Mouse (Mus musculus) liver, adult 2 months (tissue): ENCODE measurements at regions not wholly inside any gene's neighbourhood (a gene's known extent, or its start where the extent isn't known, plus 50 kb on each side); places are given as distances from the start of the nearest gene placed in this dataset.

Experiments
- DNase-seq: peaks from one replicate; pipeline ENCODE4 v3.0.0-alpha.2; 2011; ENCODE audit warnings: low read depth, low spot score; ENCODE audit errors: extremely low read depth
- H3K27ac ChIP-seq: fragments of 200-500 bp; replicated peaks from 2 replicates; pipeline ENCODE4 v1.5.1; 2012; ENCODE audit warnings: low read depth, mild to moderate bottlenecking, control low read depth, inconsistent platforms, low read length; ENCODE audit not compliant: insufficient read depth
- H3K27me3 ChIP-seq: fragments of 200-500 bp; 2 replicates; pipeline ENCODE4 v1.6.1; 2012; ENCODE audit warnings: mild to moderate bottlenecking, moderate library complexity, low read length, inconsistent platforms; ENCODE audit not compliant: control insufficient read depth, insufficient read depth
- H3K36me3 ChIP-seq: fragments of 200-500 bp; 2 replicates; pipeline ENCODE4 v1.6.1; 2012; ENCODE audit warnings: low read length, inconsistent platforms; ENCODE audit not compliant: control insufficient read depth, insufficient read depth
- H3K4me1 ChIP-seq: fragments of 200-500 bp; 2 replicates; pipeline ENCODE4 v1.6.1; 2011; ENCODE audit warnings: low read length; ENCODE audit not compliant: control insufficient read depth, insufficient read depth
- H3K4me3 ChIP-seq: fragments of 200-500 bp; 2 replicates; pipeline ENCODE4 v1.5.1; 2011; ENCODE audit warnings: low read depth, mild to moderate bottlenecking, control low read depth, low read length, moderate library complexity; ENCODE audit not compliant: insufficient read depth
- H3K79me2 ChIP-seq: fragments of 200-500 bp; 2 replicates; pipeline ENCODE4 v1.6.1; 2012; ENCODE audit warnings: inconsistent platforms, mild to moderate bottlenecking, low read length, moderate library complexity; ENCODE audit not compliant: control insufficient read depth, insufficient read depth
- H3K9ac ChIP-seq: fragments of 200-500 bp; 2 replicates; pipeline ENCODE4 v1.6.1; 2012; ENCODE audit warnings: low read depth, mild to moderate bottlenecking, control low read depth, inconsistent platforms, low read length
- CTCF ChIP-seq: fragments of 200-500 bp; IDR thresholded peaks from 2 replicates; pipeline ENCODE4 v1.5.1; 2011; ENCODE audit warnings: low read depth, low read length, control low read depth
- POLR2A ChIP-seq: fragments of 200-500 bp; IDR thresholded peaks from 2 replicates; pipeline ENCODE4 v1.6.1; 2011; ENCODE audit warnings: low read length, control low read depth; ENCODE audit not compliant: insufficient read depth; ENCODE audit errors: extremely low read depth
- WGBS: fragments of 180-500 bp; shearing (Covaris S2); methylation state at CpG from one replicate; pipeline ENCODE4 v1.1.7; 2018; 5-methylcytosine and 5-hydroxymethylcytosine counted together

GRCm38 (mm10) chr6:24262578-24262977 lies 94.7 kb upstream of the Slc13a1 start:
- 25% methylated on average over 5 of the region's 5 CpGs for WGBS
- Histone ChIP-seq H3K9ac (no peak overlapping the region), H3K36me3 (no peaks in the 10 kb centered on the region), H3K4me1 (peaks cover 7% of the 10 kb centered on the region), H3K4me3 (no peak overlapping the region), H3K79me2 (no peaks in the 10 kb centered on the region), H3K27me3 (no peaks in the 10 kb centered on the region), H3K27ac (no peak overlapping the region)
- TF ChIP-seq POLR2A, result no peak
- no peak for TF ChIP-seq CTCF
- peak; percentile 99 for DNase-seq

- Histone ChIP-seq H3K9ac (no peak overlapping the region), H3K4me1 (no peaks in the 10 kb centered on the region), H3K79me2 (no peaks in the 10 kb centered on the region), H3K27ac (no peak overlapping the region), H3K36me3 (no peaks in the 10 kb centered on the region), H3K4me3 (no peak overlapping the region), H3K27me3 (no peaks in the 10 kb centered on the region)
- peak; percentile 3 for DNase-seq
- no peak for TF ChIP-seq POLR2A
- TF ChIP-seq CTCF, result no peak
- 85% methylated on average over 1 of the region's 1 CpGs for WGBS
Measured at GRCm38 (mm10) chr6:24245591-24245990, 77.7 kb upstream of the Slc13a1 start.

- Histone ChIP-seq H3K9ac (no peak overlapping the region), H3K27me3 (no peaks in the 10 kb centered on the region), H3K4me1 (no peaks in the 10 kb centered on the region), H3K79me2 (no peaks in the 10 kb centered on the region), H3K27ac (no peak overlapping the region), H3K4me3 (no peak overlapping the region), H3K36me3 (no peaks in the 10 kb centered on the region)
- DNase-seq, result no peak
- TF ChIP-seq CTCF, result no peak
- no peak for TF ChIP-seq POLR2A
- WGBS, result 56% methylated on average over 1 of the region's 1 CpGs
Measured at GRCm38 (mm10) chr6:24238541-24238940, 70.6 kb upstream of the Slc13a1 start.

GRCm38 (mm10) chr6:24238054-24238453 lies 70.2 kb upstream of the Slc13a1 start:
- no peaks in the 10 kb centered on the region for H3K79me2 ChIP-seq
- 93% methylated on average over 2 of the region's 2 CpGs for WGBS
- no peaks in the 10 kb centered on the region for H3K27me3 ChIP-seq
- H3K4me3 ChIP-seq, result no peak overlapping the region
- H3K4me1 ChIP-seq, result no peaks in the 10 kb centered on the region
- H3K9ac ChIP-seq, result no peak overlapping the region
- no peaks in the 10 kb centered on the region for H3K36me3 ChIP-seq
- TF ChIP-seq CTCF (no peak), POLR2A (no peak)
- no peak overlapping the region for H3K27ac ChIP-seq
- no peak for DNase-seq

GRCm38 (mm10) chr6:24233626-24234025 lies 65.7 kb upstream of the Slc13a1 start:
- H3K79me2 ChIP-seq, result no peaks in the 10 kb centered on the region
- no peak for DNase-seq
- H3K36me3 ChIP-seq, result no peaks in the 10 kb centered on the region
- no peak overlapping the region for H3K9ac ChIP-seq
- TF ChIP-seq CTCF (no peak), POLR2A (no peak)
- H3K4me1 ChIP-seq, result no peaks in the 10 kb centered on the region
- H3K4me3 ChIP-seq, result no peak overlapping the region
- no peaks in the 10 kb centered on the region for H3K27me3 ChIP-seq
- WGBS, result 75% methylated on average over 2 of the region's 2 CpGs
- H3K27ac ChIP-seq, result no peak overlapping the region

GRCm38 (mm10) chr6:24220589-24220988 lies 52.7 kb upstream of the Slc13a1 start:
- no peaks in the 10 kb centered on the region for H3K36me3 ChIP-seq
- H3K4me3 ChIP-seq, result no peak overlapping the region
- H3K27me3 ChIP-seq, result no peaks in the 10 kb centered on the region
- H3K9ac ChIP-seq, result no peak overlapping the region
- no peak for DNase-seq
- 69% methylated on average over 1 of the region's 1 CpGs for WGBS
- TF ChIP-seq CTCF (no peak), POLR2A (no peak)
- H3K4me1 ChIP-seq, result no peaks in the 10 kb centered on the region
- H3K27ac ChIP-seq, result no peak overlapping the region
- H3K79me2 ChIP-seq, result no peaks in the 10 kb centered on the region
